Mouse (Mus musculus) kidney, adult 2 months (tissue): ENCODE measurements around the gene Oat.

Source experiments
- CTCF ChIP-seq: fragments of 200-500 bp; conservative IDR thresholded peaks from 2 replicates; pipeline ENCODE4 v1.5.1; 2011; ENCODE audit warnings: low read depth, mild to moderate bottlenecking, control low read depth, low read length, moderate library complexity, mixed read lengths; ENCODE audit not compliant: insufficient read depth, insufficient read length
- POLR2A ChIP-seq: fragments of 200-500 bp; IDR thresholded peaks from one replicate; pipeline ENCODE4 v1.6.1; 2011; ENCODE audit warnings: low read depth, low read length, control low read depth

DNA sequence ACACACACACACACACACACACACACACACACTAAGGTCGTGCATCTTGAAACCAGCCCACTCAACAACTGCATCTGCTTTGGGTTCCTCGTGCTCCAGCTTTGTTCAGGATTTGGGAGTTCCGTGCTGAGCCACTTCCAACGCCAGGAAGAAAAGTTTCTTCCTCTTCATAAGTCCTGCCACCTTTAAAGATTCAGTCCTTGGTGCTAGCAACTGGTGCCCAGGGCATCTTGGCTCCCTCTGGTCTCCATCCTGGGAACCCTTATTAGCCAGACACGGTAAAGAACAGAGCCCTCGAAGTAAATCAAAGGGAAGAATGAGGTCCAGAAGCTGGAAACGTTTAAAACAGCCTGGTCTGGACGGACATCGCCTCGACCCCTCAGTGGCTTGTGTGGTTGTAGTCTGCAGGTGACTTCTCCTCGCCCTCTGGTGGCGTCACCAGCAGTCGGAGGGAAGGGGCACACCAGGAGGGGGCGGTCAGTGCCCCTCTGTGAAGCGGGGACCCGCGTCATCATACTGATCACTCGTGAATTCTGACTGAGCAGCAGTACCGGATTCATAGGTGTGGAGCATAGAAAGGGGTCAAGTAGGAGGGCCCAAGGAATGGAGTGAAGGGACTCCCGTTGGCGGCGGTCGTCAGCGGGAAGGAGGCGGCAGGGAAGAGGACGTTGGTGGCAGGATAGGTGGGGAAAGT, 20.5 kb upstream of the Oat start:
- 0 out of 2 replicates have a peak, but pooled peaks have one; percentile 7 for TF ChIP-seq CTCF
- no peak for TF ChIP-seq POLR2A
